Mouse (Mus musculus): ENCODE results near the gene Gemin7.
A peak's percentile ranks its signal among the peaks of the same experiment; 100 is the strongest.

The Gemin7 gene

GRCm38 (mm10) chr7:19547344-19547969 is 29.9 kb downstream of the Gemin7 start:
- DNase-seq (ENCODE audit: low read depth): no peak

GRCm38 (mm10) chr7:19546007-19546406 is 31.4 kb downstream of the Gemin7 start:
- no peak for DNase-seq (ENCODE audit: low read depth)

- peak; percentile 68 for DNase-seq (ENCODE audit: low read depth)
These were observed 33.8 kb downstream of the Gemin7 start for GRCm38 (mm10) chr7:19543584-19543983.

DNA sequence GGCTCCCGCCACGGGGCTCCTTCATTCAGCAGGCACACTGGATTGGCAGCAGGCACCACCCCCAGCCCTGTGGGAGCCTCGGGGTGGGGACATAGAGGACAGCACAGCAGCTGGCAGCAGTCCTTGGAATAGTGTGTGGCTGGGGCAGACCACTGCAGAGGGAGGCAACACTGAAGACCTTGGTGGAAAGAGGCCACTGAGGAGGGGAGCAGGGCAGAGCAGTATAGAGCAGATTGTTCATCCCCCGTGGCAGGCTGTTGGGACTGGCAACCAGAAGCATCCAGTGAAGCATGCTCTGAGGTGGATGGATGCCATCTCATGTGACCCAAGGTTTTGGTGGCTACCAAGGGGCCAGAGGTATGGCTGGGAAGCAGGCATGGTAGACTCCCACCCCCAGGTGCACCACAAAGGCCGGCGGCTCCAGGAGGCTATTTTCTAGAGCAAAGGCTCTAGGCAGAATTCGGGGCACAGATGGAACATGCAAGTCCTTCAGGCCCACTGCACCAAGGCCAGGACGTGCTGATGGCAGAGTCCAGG is 35.2 kb downstream of the Gemin7 start:
- DNase-seq (ENCODE audit: low read depth): no peak

DNA sequence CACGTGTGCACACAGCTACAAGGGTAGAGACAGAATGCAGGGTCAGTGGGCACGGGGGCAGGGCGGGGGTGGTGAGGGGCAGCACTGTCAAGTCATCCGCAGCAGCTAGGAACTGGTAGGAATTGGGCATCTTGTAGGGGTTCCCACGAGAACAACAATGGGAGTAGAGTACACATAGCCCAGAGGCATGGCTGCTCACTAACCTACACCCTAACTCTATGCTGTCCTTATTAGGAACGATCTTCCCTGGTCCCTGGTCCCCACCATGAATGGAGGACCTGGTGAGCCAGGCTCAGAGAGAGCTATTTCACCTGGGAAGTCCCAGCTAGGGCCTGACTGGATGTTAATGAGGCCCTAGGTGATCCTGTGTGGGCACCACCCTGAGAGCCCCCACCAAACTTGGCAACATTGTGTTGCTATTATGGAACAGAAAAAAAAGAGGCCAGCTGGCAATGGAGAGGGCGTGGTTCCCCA is 35.7 kb downstream of the Gemin7 start:
- no peak for DNase-seq (ENCODE audit: low read depth)

DNA sequence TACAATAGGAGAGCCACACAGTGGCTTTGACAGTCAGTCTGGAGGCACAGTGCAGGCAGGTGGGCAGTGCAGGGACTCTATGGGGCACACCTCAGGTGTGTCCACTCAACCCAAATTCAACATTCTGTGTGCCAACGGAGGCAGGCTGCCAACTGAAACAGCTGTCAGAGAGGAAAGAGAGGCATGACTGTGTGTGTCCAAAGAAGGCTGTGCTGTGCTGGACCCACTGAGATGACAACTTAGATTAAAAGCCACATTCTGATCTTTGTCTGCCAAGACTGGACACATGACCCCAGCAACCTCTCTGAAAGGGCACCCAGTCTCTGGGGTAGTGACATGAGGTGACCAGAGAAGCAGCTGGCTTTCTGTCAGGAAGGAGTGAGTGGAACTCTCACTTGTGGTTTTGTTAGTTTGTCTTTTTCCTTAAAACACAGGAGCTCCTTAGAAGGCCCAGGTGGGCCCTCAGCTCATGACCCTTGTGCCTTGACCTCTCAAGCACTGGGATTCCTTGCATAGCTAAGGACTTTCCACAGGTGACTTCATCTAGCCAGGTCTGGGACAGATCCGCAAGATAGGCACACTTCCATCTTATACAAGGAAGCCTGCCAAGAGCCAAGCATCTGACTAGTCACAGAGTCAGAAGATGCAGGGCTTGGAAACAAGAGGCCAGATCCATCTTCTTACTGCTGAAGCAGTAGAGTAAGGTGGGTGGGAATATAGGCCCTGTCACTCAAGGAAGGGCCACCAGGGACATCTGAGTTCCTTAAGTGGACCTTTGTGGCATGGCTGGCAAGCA is 36.4 kb downstream of the Gemin7 start:
- DNase-seq (ENCODE audit: low read depth): no peak

DNA sequence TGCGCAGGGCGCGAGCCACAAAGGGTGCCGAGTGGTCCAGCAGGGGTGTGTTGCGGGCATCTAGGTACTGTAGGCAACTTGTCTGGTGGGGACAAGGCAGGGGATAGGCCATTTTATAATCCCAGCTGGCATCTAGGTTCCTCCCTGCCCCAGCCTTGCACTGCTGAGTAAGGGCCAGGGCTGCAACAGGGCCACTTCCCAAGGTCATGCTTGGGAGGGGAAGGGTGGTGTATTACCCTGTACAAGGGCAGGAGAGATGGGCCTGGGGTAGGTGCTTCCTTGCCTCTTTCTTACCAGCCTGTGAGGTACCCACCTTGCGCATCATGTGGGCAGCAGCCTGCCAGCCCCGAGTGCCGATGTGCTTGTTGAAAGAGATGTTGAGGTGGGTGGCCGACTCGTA is 42.7 kb downstream of the Gemin7 start:
- DNase-seq (ENCODE audit: low read depth): no peak

- DNase-seq (ENCODE audit: low read depth): no peak
These were observed 45.2 kb downstream of the Gemin7 start for GRCm38 (mm10) chr7:19532240-19532639.

DNA sequence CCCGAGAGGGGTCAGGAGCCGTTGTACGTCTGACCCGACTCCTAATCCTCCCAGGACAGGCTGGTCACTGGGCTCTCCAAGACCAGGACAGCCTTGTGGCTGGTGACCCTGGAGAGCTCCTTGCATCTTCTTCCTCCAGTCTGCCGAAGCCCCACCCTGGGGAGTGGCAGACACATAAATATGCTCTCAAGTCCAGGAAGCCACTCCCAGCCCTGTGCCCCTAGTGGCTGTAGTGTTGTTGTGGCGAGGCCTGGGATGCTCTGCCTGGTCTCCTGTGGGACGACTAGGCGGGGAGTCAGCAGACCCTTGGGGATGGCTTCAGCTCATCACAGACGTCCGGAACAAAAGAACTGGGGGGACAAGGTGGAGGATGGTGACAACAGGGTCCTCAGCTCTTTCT is 46.3 kb downstream of the Gemin7 start:
- no peak for DNase-seq (ENCODE audit: low read depth)

- DNase-seq (ENCODE audit: low read depth): no peak
These were observed 52.3 kb downstream of the Gemin7 start for GRCm38 (mm10) chr7:19525105-19525481.

DNA sequence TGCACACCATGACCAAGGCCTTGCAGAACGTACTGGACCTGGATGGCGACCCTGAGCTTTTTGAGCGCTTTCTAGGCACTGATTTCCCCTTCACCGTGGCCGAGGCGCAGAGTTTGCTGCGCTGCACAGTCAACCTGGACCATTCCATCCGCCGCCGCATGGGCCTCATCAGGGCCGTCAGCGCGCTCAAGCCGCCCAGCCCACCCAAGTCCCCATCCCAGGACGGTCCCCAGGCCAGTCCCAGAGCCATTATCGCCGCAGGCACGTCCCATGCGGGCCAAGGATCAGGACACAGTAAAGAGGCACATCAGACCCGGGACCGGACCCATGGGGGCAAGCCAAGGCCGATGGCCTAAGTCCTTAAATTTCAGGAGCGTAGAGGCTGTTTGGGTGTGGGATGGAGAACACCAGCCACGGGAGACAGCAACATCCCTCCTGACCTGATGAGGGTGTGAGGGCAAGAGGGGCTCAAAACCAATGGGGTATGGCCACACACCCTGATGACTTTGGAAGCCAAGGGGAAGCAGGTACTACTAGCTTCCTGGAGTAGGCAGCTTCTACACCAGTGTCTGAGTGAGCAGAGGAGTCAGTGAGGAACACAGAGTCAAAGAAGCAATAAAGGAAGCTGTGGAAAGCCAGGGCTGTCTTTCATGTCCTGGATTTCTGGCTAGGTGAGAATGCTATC is 52.8 kb downstream of the Gemin7 start:
- no peak for DNase-seq (ENCODE audit: low read depth)

GRCm38 (mm10) chr7:19523757-19524419 is 53.5 kb downstream of the Gemin7 start:
- peak; percentile 43 for DNase-seq (ENCODE audit: low read depth)

- DNase-seq (ENCODE audit: low read depth): peak; percentile 32
These were observed 54.2 kb downstream of the Gemin7 start for GRCm38 (mm10) chr7:19523017-19523756.

DNA sequence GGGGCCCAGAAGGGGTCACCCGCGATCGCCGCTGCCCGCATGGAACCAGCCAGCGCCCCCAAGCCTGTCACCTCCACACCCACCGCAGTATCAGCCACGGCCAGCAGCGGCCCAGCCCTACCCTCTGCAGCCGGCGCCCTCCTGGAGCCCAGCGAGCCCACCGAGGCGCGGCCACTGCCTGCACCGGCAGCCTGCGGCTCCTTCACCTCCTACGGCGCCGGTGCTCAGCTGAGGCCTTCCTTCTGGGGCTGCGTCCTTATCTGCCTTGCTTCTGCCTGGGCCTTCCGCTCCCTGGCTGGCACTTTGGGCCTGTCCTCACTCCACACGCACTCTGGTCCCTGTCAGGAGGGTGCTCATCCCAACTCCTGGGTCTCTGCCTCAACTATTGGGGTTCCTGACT is 57.4 kb downstream of the Gemin7 start:
- DNase-seq (ENCODE audit: low read depth): no peak

- no peak for DNase-seq (ENCODE audit: low read depth)
These were observed 59.6 kb downstream of the Gemin7 start, which contains the start of gene Nkpd1 for GRCm38 (mm10) chr7:19517652-19518365. TSS of gene Nkpd1 (plus strand) at chr7:19517838.

Measured in induced T-regulatory cell, adult 2 months (primary cell).